Mouse (Mus musculus) spleen, adult 2 months (tissue): ENCODE measurements at regions not wholly inside any gene's neighbourhood (a gene's known extent, or its start where the extent isn't known, plus 50 kb on each side); places are given as distances from the start of the nearest gene placed in this dataset.

Experiments
- CTCF ChIP-seq: fragments of 200-500 bp; IDR thresholded peaks from 2 replicates; pipeline ENCODE4 v1.5.1; 2011; ENCODE audit warnings: mild to moderate bottlenecking, inconsistent platforms; ENCODE audit not compliant: insufficient read depth, insufficient read length, insufficient replicate concordance; ENCODE audit errors: extremely low read depth
- POLR2A ChIP-seq: fragments of 200-500 bp; IDR thresholded peaks from 2 replicates; pipeline ENCODE4 v1.6.1; 2011; ENCODE audit warnings: low read depth, low read length, inconsistent platforms

- no peak for TF ChIP-seq CTCF
- no peak for TF ChIP-seq POLR2A
Observed at GRCm38 (mm10) chr3:58336135-58336534, 78.4 kb upstream of the Tsc22d2 start.
